Mouse (Mus musculus) stomach, adult 2 months (tissue): ENCODE results near the gene Fmc1. TPM values are rescaled to one million over a fixed set of nuclear protein-coding genes. Genes with fewer than 3 reads are reported as not detected.

ENCODE experiments used
- polyA plus RNA-seq: library from polyadenylated mRNA; depleted of rRNA; stranded (reverse); fragments of >200 nt; gene quantifications from 2 replicates; pipeline ENCODE4 v1.2.3, GENCODE M21; 2012; rRNA removed

The Fmc1 gene
- 211 and 417 TPM in 2 replicates for polyA plus RNA-seq

GRCm38 (mm10) chr6:38533428-38534405 is at the start of gene Fmc1:
Fmc1 (plus strand) TSS chr6:38533502.

GRCm38 (mm10) chr6:38551062-38551988 is 18.0 kb downstream of the Fmc1 start, which contains the start of gene Luc7l2:
Luc7l2 (plus strand) TSS chr6:38551334.

Other genes starting within 250 kb of the Fmc1 start
- 0.59 and 0.68 TPM in 2 replicates for gene Zc3hav1l, start 234.2 kb upstream of the Fmc1 start, polyA plus RNA-seq
- gene Zc3hav1, start 178.9 kb upstream of the Fmc1 start, polyA plus RNA-seq, result 6.1 and 8.0 TPM in 2 replicates
- gene Ttc26, start 152.0 kb upstream of the Fmc1 start, polyA plus RNA-seq, result 0.15 and 0.17 TPM in 2 replicates
- gene Ubn2, start 99.6 kb upstream of the Fmc1 start, polyA plus RNA-seq, result 0.60 and 1.5 TPM in 2 replicates
- 7.0 and 7.2 TPM in 2 replicates for gene Luc7l2, start 17.8 kb downstream of the Fmc1 start, polyA plus RNA-seq
- 9.2 and 18.5 TPM in 2 replicates for gene Klrg2, start 103.7 kb downstream of the Fmc1 start, polyA plus RNA-seq
- gene Clec2l, start 129.6 kb downstream of the Fmc1 start, polyA plus RNA-seq, result 0.80 and 1.2 TPM in 2 replicates